Mouse (Mus musculus) liver, postnatal 0 days (tissue): Measurements from ENCODE around the gene Rundc3a. TPM values are rescaled to one million over a fixed set of nuclear protein-coding genes. Genes with fewer than 3 reads are reported as not detected.

Experiments
- ATAC-seq: fragments of 200-750 bp; cut with Nextera tagmentation; 2 replicates; pipeline ENCODE4 v1.8.0; 2017; ENCODE audit warnings: mild to moderate bottlenecking, moderate library complexity
- DNase-seq: peaks from one replicate; pipeline ENCODE4 v3.0.0-alpha.2; 2016
- H3K27ac ChIP-seq: fragments of 300-500 bp; sonication (generic); 2 replicates; pipeline ENCODE4 v1.5.1; 2014; ENCODE audit warnings: antibody characterized with exemption, moderate library complexity, mild to moderate bottlenecking, low read depth
- H3K27me3 ChIP-seq: fragments of 300-500 bp; sonication (generic); 2 replicates; pipeline ENCODE4 v1.6.1; 2014; ENCODE audit warnings: low read length, control low read depth, mixed read lengths; ENCODE audit not compliant: insufficient read depth
- H3K36me3 ChIP-seq: fragments of 300-500 bp; sonication (generic); replicated peaks from 2 replicates; pipeline ENCODE4 v1.6.1; 2014; ENCODE audit warnings: mild to moderate bottlenecking, control low read depth, low read length, moderate library complexity, mixed read lengths; ENCODE audit not compliant: insufficient read depth
- H3K4me1 ChIP-seq: fragments of 300-500 bp; sonication (generic); 2 replicates; pipeline ENCODE4 v1.6.1; 2014; ENCODE audit warnings: antibody characterized with exemption, mild to moderate bottlenecking, control low read depth; ENCODE audit not compliant: insufficient read depth
- H3K4me2 ChIP-seq: fragments of 300-500 bp; sonication (generic); 2 replicates; pipeline ENCODE4 v1.6.1; 2014; ENCODE audit warnings: low read depth, mild to moderate bottlenecking, low read length, moderate library complexity, mixed read lengths
- H3K4me3 ChIP-seq: fragments of 300-500 bp; sonication (generic); 2 replicates; pipeline ENCODE4 v1.5.1; 2014; ENCODE audit warnings: low read depth, low read length
- H3K9ac ChIP-seq: fragments of 300-500 bp; sonication (generic); replicated peaks from 2 replicates; pipeline ENCODE4 v1.6.1; 2014; ENCODE audit warnings: mild to moderate bottlenecking, moderate library complexity
- H3K9me3 ChIP-seq: fragments of 300-500 bp; sonication (generic); 2 replicates; pipeline ENCODE4 v1.6.1; 2016; ENCODE audit warnings: mild to moderate bottlenecking, control low read depth, low read length, mixed read lengths
- CTCF ChIP-seq: sonication (generic); IDR thresholded peaks from 2 replicates; pipeline ENCODE4 v1.5.1; 2016; ENCODE audit warnings: antibody characterized with exemption, low read depth
- EP300 ChIP-seq: IDR thresholded peaks from 2 replicates; pipeline ENCODE4 v1.6.1; 2016; ENCODE audit warnings: antibody characterized with exemption, low read depth, mild to moderate bottlenecking
- WGBS: fragments of 180-500 bp; shearing (Covaris S2); extraction: QIAGEN DNeasy Blood & Tissue Kit; methylation state at CpG from one replicate; pipeline ENCODE4 v1.1.7; 2014; ENCODE audit not compliant: insufficient replicate concordance; 5-methylcytosine and 5-hydroxymethylcytosine counted together
- polyA plus RNA-seq: library from polyadenylated mRNA; unstranded; fragments of >200 nt; fragmentation: Nextera tagmentation; extraction: Ambion mirVana; gene quantifications from 2 replicates; pipeline ENCODE4 v1.2.1, GENCODE M21; 2015

Rundc3a gene
- polyA plus RNA-seq, 1 experiment from 2014 or later, result 1.8 TPM

- H3K27me3 ChIP-seq, result peaks cover 3% of the 10 kb centered on the region; the same call in 1 of the 2 replicates
- peak overlapping the region; percentile 37 for H3K4me3 ChIP-seq
- H3K9me3 ChIP-seq, result peaks cover 6% of the 10 kb centered on the region
- peak overlapping the region; percentile 99 for H3K27ac ChIP-seq
- H3K4me1 ChIP-seq, result peaks cover 26% of the 10 kb centered on the region
- TF ChIP-seq CTCF (no peak), EP300 (peak; percentile 98)
- peak overlapping the region; percentile 69 for H3K4me2 ChIP-seq
- DNase-seq (peak; percentile 84), ATAC-seq (peak; percentile 89)
- H3K9ac ChIP-seq, result peak overlapping the region; percentile 85
- WGBS, result 7% methylated on average over 23 of the region's 23 CpGs
- no peaks in the 10 kb centered on the region for H3K36me3 ChIP-seq
Measured at GRCm38 (mm10) chr11:102375196-102376173, 17.7 kb upstream of the Rundc3a start.

- peak overlapping the region; percentile 69 for H3K4me2 ChIP-seq
- ATAC-seq (peak; percentile 7; the same call in 1 of the 2 replicates), DNase-seq (peak; percentile 42)
- H3K9ac ChIP-seq, result peak overlapping the region; percentile 85
- TF ChIP-seq CTCF (no peak), EP300 (no peak)
- H3K27ac ChIP-seq, result peak overlapping the region; percentile 99
- H3K9me3 ChIP-seq, result peaks cover 6% of the 10 kb centered on the region
- H3K4me3 ChIP-seq, result peak overlapping the region; percentile 37
- no peaks in the 10 kb centered on the region for H3K36me3 ChIP-seq
- H3K27me3 ChIP-seq, result peaks cover 3% of the 10 kb centered on the region; the same call in 1 of the 2 replicates
- 24% methylated on average over 8 of the region's 8 CpGs for WGBS
- H3K4me1 ChIP-seq, result peaks cover 34% of the 10 kb centered on the region
Measured at GRCm38 (mm10) chr11:102376196-102376835, 16.9 kb upstream of the Rundc3a start.

- Histone ChIP-seq H3K4me1 (peaks cover 32% of the 10 kb centered on the region), H3K9me3 (peaks cover 6% of the 10 kb centered on the region), H3K27ac (peak overlapping the region; percentile 99; the same call in 1 of the 2 replicates), H3K9ac (no peak overlapping the region), H3K4me2 (peak overlapping the region; percentile 69; the same call in 1 of the 2 replicates), H3K4me3 (no peak overlapping the region), H3K27me3 (peaks cover 3% of the 10 kb centered on the region; the same call in 1 of the 2 replicates), H3K36me3 (no peaks in the 10 kb centered on the region)
- ATAC-seq (no peak), DNase-seq (peak; percentile 56)
- TF ChIP-seq EP300, result no peak
- peak; percentile 71 for TF ChIP-seq CTCF
- 60% methylated on average over 12 of the region's 12 CpGs for WGBS
Measured at GRCm38 (mm10) chr11:102377186-102377585, 16.0 kb upstream of the Rundc3a start.

- H3K4me1 ChIP-seq, result peaks cover 37% of the 10 kb centered on the region
Measured at GRCm38 (mm10) chr11:102380091-102380490, 13.1 kb upstream of the Rundc3a start.

GRCm38 (mm10) chr11:102381341-102382100 lies 11.7 kb upstream of the Rundc3a start:
- Histone ChIP-seq H3K9ac (no peak overlapping the region), H3K36me3 (no peaks in the 10 kb centered on the region), H3K4me2 (peak overlapping the region; percentile 10; the same call in 1 of the 2 replicates), H3K9me3 (peaks cover 6% of the 10 kb centered on the region), H3K4me3 (no peak overlapping the region), H3K27me3 (0 out of 2 replicates have a peak, but pooled peaks cover 2% of the 10 kb centered on the region), H3K27ac (peak overlapping the region; percentile 83), H3K4me1 (peaks cover 32% of the 10 kb centered on the region)
- ATAC-seq, result peak; percentile 90
- DNase-seq, result peak; percentile 22
- TF ChIP-seq EP300 (0 out of 2 replicates have a peak, but pooled peaks have one; percentile 9), CTCF (no peak)
- WGBS, result 40% methylated on average over 4 of the region's 4 CpGs

More at GRCm38 (mm10) chr11:102380091-102380490, 13.1 kb upstream of the Rundc3a start:
- DNase-seq, result peak; percentile 11
- H3K4me2 ChIP-seq, result no peak overlapping the region
- H3K4me3 ChIP-seq, result no peak overlapping the region
- H3K36me3 ChIP-seq, result no peaks in the 10 kb centered on the region
- peaks cover 6% of the 10 kb centered on the region for H3K9me3 ChIP-seq
- H3K27ac ChIP-seq, result no peak overlapping the region
- ATAC-seq, result no peak
- no peaks in the 10 kb centered on the region for H3K27me3 ChIP-seq
- no peak overlapping the region for H3K9ac ChIP-seq
- WGBS, result 73% methylated on average over 5 of the region's 5 CpGs
- TF ChIP-seq EP300, result no peak
- no peak for TF ChIP-seq CTCF
